Mouse (Mus musculus): ENCODE data around the gene Bcl2l12. TPM values are rescaled to one million over a fixed set of nuclear protein-coding genes. Genes with fewer than 3 reads are reported as not detected.

The Bcl2l12 gene
- 66.3 and 66.7 TPM in 2 replicates for polyA plus RNA-seq (2015; fragmentation: Nextera tagmentation; extraction: Ambion mirVana)

- WGBS = 2% methylated on average over 18 of the region's 18 CpGs
- ATAC-seq (ENCODE audit: borderline replicate concordance, extremely low read depth, low FRiP score, low TSS enrichment) = no peak
- H3K27ac ChIP-seq = peak within 1 kb of the TSS; percentile 88
- H3K4me1 ChIP-seq = peaks cover 33% of the 10 kb centered on the region
- peaks cover 64% of the 10 kb centered on the region for H3K36me3 ChIP-seq
- peak within 1 kb of the TSS; percentile 92 for H3K4me2 ChIP-seq
- peak within 1 kb of the TSS; percentile 71 for H3K9ac ChIP-seq
- H3K9me3 ChIP-seq = no peaks in the 10 kb centered on the region
- H3K27me3 ChIP-seq = no peaks in the 10 kb centered on the region
- H3K4me3 ChIP-seq = peak within 1 kb of the TSS; percentile 66
Observed at GRCm38 (mm10) chr7:44998501-44998955, at the start of gene Bcl2l12. Bcl2l12 (minus strand) TSS chr7:44998712.

- no peak overlapping the region for H3K9ac ChIP-seq
- no peak overlapping the region for H3K4me2 ChIP-seq
- H3K4me3 ChIP-seq = no peak overlapping the region
- H3K27ac ChIP-seq = no peak overlapping the region
- H3K4me1 ChIP-seq = peaks cover 17% of the 10 kb centered on the region
- H3K36me3 ChIP-seq = peaks cover 78% of the 10 kb centered on the region
- H3K9me3 ChIP-seq = no peaks in the 10 kb centered on the region
- no peaks in the 10 kb centered on the region for H3K27me3 ChIP-seq
- 96% methylated on average over 14 of the region's 14 CpGs for WGBS
- no peak for ATAC-seq (ENCODE audit: borderline replicate concordance, extremely low read depth, low FRiP score, low TSS enrichment)
Observed at GRCm38 (mm10) chr7:45047491-45047890, 49.0 kb upstream of the Bcl2l12 start.

GRCm38 (mm10) chr7:45046853-45047350, 48.4 kb upstream of the Bcl2l12 start:
- WGBS = 92% methylated on average over 26 of the region's 26 CpGs
- Histone ChIP-seq H3K4me3 (no peak overlapping the region), H3K4me1 (peaks cover 14% of the 10 kb centered on the region), H3K27me3 (no peaks in the 10 kb centered on the region), H3K27ac (no peak overlapping the region), H3K36me3 (peaks cover 84% of the 10 kb centered on the region), H3K4me2 (no peak overlapping the region), H3K9me3 (no peaks in the 10 kb centered on the region), H3K9ac (no peak overlapping the region)
- ATAC-seq (ENCODE audit: borderline replicate concordance, extremely low read depth, low FRiP score, low TSS enrichment) = no peak

GRCm38 (mm10) chr7:45045741-45046140, 47.2 kb upstream of the Bcl2l12 start:
- H3K36me3 ChIP-seq = peaks cover 95% of the 10 kb centered on the region
- 93% methylated on average over 22 of the region's 22 CpGs for WGBS

GRCm38 (mm10) chr7:45043307-45043706, 44.8 kb upstream of the Bcl2l12 start:
- no peaks in the 10 kb centered on the region for H3K4me1 ChIP-seq
- no peaks in the 10 kb centered on the region for H3K9me3 ChIP-seq
- H3K4me2 ChIP-seq = no peak overlapping the region
- H3K27me3 ChIP-seq = no peaks in the 10 kb centered on the region
- peaks cover 97% of the 10 kb centered on the region for H3K36me3 ChIP-seq
- ATAC-seq (ENCODE audit: borderline replicate concordance, extremely low read depth, low FRiP score, low TSS enrichment) = no peak
- WGBS = 87% methylated on average over 14 of the region's 14 CpGs
- no peak overlapping the region for H3K4me3 ChIP-seq
- no peak overlapping the region for H3K9ac ChIP-seq
- H3K27ac ChIP-seq = no peak overlapping the region

More at GRCm38 (mm10) chr7:45045741-45046140, 47.2 kb upstream of the Bcl2l12 start:
- no peak overlapping the region for H3K4me2 ChIP-seq
- no peak overlapping the region for H3K27ac ChIP-seq
- no peak overlapping the region for H3K4me3 ChIP-seq
- H3K27me3 ChIP-seq = no peaks in the 10 kb centered on the region
- no peaks in the 10 kb centered on the region for H3K9me3 ChIP-seq
- no peak for ATAC-seq (ENCODE audit: borderline replicate concordance, extremely low read depth, low FRiP score, low TSS enrichment)
- H3K4me1 ChIP-seq = peaks cover 3% of the 10 kb centered on the region
- no peak overlapping the region for H3K9ac ChIP-seq

GRCm38 (mm10) chr7:45040851-45041250, 42.3 kb upstream of the Bcl2l12 start:
- peaks cover 97% of the 10 kb centered on the region for H3K36me3 ChIP-seq
- H3K9ac ChIP-seq = no peak overlapping the region
- ATAC-seq (ENCODE audit: borderline replicate concordance, extremely low read depth, low FRiP score, low TSS enrichment) = no peak
- 93% methylated on average over 9 of the region's 9 CpGs for WGBS
- H3K9me3 ChIP-seq = no peaks in the 10 kb centered on the region
- H3K4me2 ChIP-seq = no peak overlapping the region
- no peaks in the 10 kb centered on the region for H3K27me3 ChIP-seq
- H3K4me1 ChIP-seq = no peaks in the 10 kb centered on the region
- H3K4me3 ChIP-seq = no peak overlapping the region
- H3K27ac ChIP-seq = no peak overlapping the region

GRCm38 (mm10) chr7:45038411-45038810, 39.9 kb upstream of the Bcl2l12 start:
- 95% methylated on average over 9 of the region's 9 CpGs for WGBS
- Histone ChIP-seq H3K9ac (no peak overlapping the region), H3K4me3 (no peak overlapping the region), H3K36me3 (peaks cover 98% of the 10 kb centered on the region), H3K27ac (no peak overlapping the region), H3K27me3 (no peaks in the 10 kb centered on the region), H3K9me3 (no peaks in the 10 kb centered on the region), H3K4me1 (no peaks in the 10 kb centered on the region), H3K4me2 (no peak overlapping the region)
- no peak for ATAC-seq (ENCODE audit: borderline replicate concordance, extremely low read depth, low FRiP score, low TSS enrichment)

- no peak for ATAC-seq (ENCODE audit: borderline replicate concordance, extremely low read depth, low FRiP score, low TSS enrichment)
- H3K4me3 ChIP-seq = no peak overlapping the region
- H3K4me1 ChIP-seq = no peaks in the 10 kb centered on the region
- H3K36me3 ChIP-seq = peaks cover 98% of the 10 kb centered on the region
- H3K4me2 ChIP-seq = no peak overlapping the region
- H3K9ac ChIP-seq = no peak overlapping the region
- no peaks in the 10 kb centered on the region for H3K27me3 ChIP-seq
- H3K9me3 ChIP-seq = no peaks in the 10 kb centered on the region
- 62% methylated on average over 7 of the region's 7 CpGs for WGBS
- no peak overlapping the region for H3K27ac ChIP-seq
Observed at GRCm38 (mm10) chr7:45037720-45038361, 39.3 kb upstream of the Bcl2l12 start.

GRCm38 (mm10) chr7:45036702-45037101, 38.2 kb upstream of the Bcl2l12 start:
- H3K4me3 ChIP-seq = no peak overlapping the region
- no peak overlapping the region for H3K9ac ChIP-seq
- H3K4me1 ChIP-seq = no peaks in the 10 kb centered on the region
- no peak overlapping the region for H3K27ac ChIP-seq
- peaks cover 98% of the 10 kb centered on the region for H3K36me3 ChIP-seq
- no peaks in the 10 kb centered on the region for H3K9me3 ChIP-seq
- WGBS = 74% methylated on average over 11 of the region's 11 CpGs
- ATAC-seq (ENCODE audit: borderline replicate concordance, extremely low read depth, low FRiP score, low TSS enrichment) = no peak
- no peaks in the 10 kb centered on the region for H3K27me3 ChIP-seq
- no peak overlapping the region for H3K4me2 ChIP-seq

- ATAC-seq (ENCODE audit: borderline replicate concordance, extremely low read depth, low FRiP score, low TSS enrichment) = no peak
- Histone ChIP-seq H3K27me3 (no peaks in the 10 kb centered on the region), H3K4me1 (no peaks in the 10 kb centered on the region)
Observed at GRCm38 (mm10) chr7:45035631-45036030, 37.1 kb upstream of the Bcl2l12 start.

GRCm38 (mm10) chr7:45033722-45034359, 35.3 kb upstream of the Bcl2l12 start:
- Histone ChIP-seq H3K4me2 (no peak overlapping the region), H3K9me3 (no peaks in the 10 kb centered on the region), H3K36me3 (peaks cover 97% of the 10 kb centered on the region), H3K27me3 (no peaks in the 10 kb centered on the region), H3K9ac (no peak overlapping the region), H3K27ac (no peak overlapping the region), H3K4me1 (no peaks in the 10 kb centered on the region), H3K4me3 (no peak overlapping the region)
- 92% methylated on average over 19 of the region's 19 CpGs for WGBS
- ATAC-seq (ENCODE audit: borderline replicate concordance, extremely low read depth, low FRiP score, low TSS enrichment) = no peak

More at GRCm38 (mm10) chr7:45035631-45036030, 37.1 kb upstream of the Bcl2l12 start:
- H3K9me3 ChIP-seq = no peaks in the 10 kb centered on the region
- 84% methylated on average over 3 of the region's 3 CpGs for WGBS
- H3K9ac ChIP-seq = no peak overlapping the region
- H3K4me3 ChIP-seq = no peak overlapping the region
- peaks cover 98% of the 10 kb centered on the region for H3K36me3 ChIP-seq
- no peak overlapping the region for H3K27ac ChIP-seq
- no peak overlapping the region for H3K4me2 ChIP-seq

- no peak for ATAC-seq (ENCODE audit: borderline replicate concordance, extremely low read depth, low FRiP score, low TSS enrichment)
- no peak overlapping the region for H3K4me3 ChIP-seq
- H3K27ac ChIP-seq = no peak overlapping the region
- no peak overlapping the region for H3K9ac ChIP-seq
- no peaks in the 10 kb centered on the region for H3K4me1 ChIP-seq
- H3K36me3 ChIP-seq = peaks cover 86% of the 10 kb centered on the region
- 96% methylated on average over 8 of the region's 8 CpGs for WGBS
- H3K4me2 ChIP-seq = no peak overlapping the region
- H3K9me3 ChIP-seq = no peaks in the 10 kb centered on the region
- no peaks in the 10 kb centered on the region for H3K27me3 ChIP-seq
Observed at GRCm38 (mm10) chr7:45030857-45031256, 32.3 kb upstream of the Bcl2l12 start.

All from lung, embryonic 15.5 days (tissue).